Mouse (Mus musculus): ENCODE measurements around the gene Ice2.

DNA sequence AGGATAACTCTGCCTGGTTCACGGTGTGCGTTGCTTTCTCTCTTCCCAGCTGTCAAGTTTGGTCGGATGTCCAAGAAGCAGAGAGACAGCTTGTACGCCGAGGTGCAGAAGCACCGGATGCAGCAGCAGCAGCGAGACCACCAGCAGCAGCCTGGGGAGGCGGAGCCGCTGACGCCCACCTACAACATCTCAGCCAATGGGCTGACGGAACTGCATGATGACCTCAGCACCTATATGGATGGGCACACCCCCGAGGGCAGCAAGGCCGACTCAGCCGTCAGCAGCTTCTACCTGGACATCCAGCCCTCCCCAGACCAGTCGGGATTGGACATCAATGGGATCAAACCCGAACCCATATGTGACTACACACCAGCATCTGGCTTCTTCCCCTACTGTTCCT lies 33.6 kb upstream of the Ice2 start:
- TF ChIP-seq MAFK (IDR thresholded peaks at IDR 0.05; ENCODE audit: insufficient read depth, low read depth, low read length) (no peak), ZC3H11A (IDR thresholded peaks at IDR 0.05; ENCODE audit: borderline replicate concordance, low read depth, low read length) (no peak), HCFC1 (IDR thresholded peaks at IDR 0.05; ENCODE audit: borderline replicate concordance, insufficient read depth, low read length) (no peak)
